Mouse (Mus musculus): Measurements from ENCODE around the gene Cyp2c68. TPM values are rescaled to one million over a fixed set of nuclear protein-coding genes. Genes with fewer than 3 reads are reported as not detected.
"Not testable (repeated sequence)": the region's sequence is repeated elsewhere in the genome, so short reads cannot be mapped to it uniquely, and the experiment has no call there.

Cyp2c68 gene
- polyA plus RNA-seq, 1 experiment from 2014 or later, result not detected

DNA sequence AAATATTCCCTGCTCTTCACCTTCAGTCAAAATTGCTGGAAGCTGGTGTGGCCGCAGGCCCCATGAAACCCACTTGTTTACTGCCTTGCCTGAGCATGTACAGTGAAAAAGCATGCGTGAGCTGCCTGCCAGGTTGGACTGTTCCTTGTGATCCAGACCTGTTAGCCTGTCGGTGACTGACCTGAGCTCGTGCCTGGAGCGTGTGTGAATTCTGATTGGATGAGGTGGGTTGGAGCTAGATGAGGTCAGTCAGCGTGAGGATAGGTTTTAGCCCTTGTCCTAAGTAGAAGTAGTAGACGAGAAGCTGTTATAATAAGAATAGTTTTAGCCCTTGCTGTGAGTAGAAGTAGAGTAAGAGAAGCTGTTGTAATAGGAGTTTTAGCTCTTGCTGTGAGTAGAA lies 96.3 kb downstream of the Cyp2c68 start:
- not testable (repeated sequence) for DNase-seq; H3K4me3 ChIP-seq (replicated peaks; ENCODE audit: low read depth, low read length); H3K9ac ChIP-seq (replicated peaks; ENCODE audit: low read length); H3K4me2 ChIP-seq (ENCODE audit: low read length); H3K9me3 ChIP-seq (ENCODE audit: control insufficient read depth, low read length); H3K27ac ChIP-seq (replicated peaks; ENCODE audit: low read depth, low read length); H3K36me3 ChIP-seq (ENCODE audit: control insufficient read depth, insufficient read depth, low read length); H3K4me1 ChIP-seq (ENCODE audit: control insufficient read depth, insufficient read depth, low read length); ATAC-seq (ENCODE audit: low FRiP score, low TSS enrichment); H3K27me3 ChIP-seq (ENCODE audit: control insufficient read depth, insufficient read depth, low read length)
- WGBS, result 89% methylated on average over 7 of the region's 7 CpGs

Other genes with a start within 250 kb of the Cyp2c68 start
- not detected in 2 replicates for gene Cyp2c39, start 230.2 kb downstream of the Cyp2c68 start, polyA plus RNA-seq (2014; fragmentation: Nextera tagmentation; extraction: Ambion mirVana)
- gene Cyp2c67, start 92.0 kb downstream of the Cyp2c68 start, polyA plus RNA-seq (2014; fragmentation: Nextera tagmentation; extraction: Ambion mirVana), result not detected in 2 replicates
- gene Cyp2c40, start 71.8 kb upstream of the Cyp2c68 start, polyA plus RNA-seq (2014; fragmentation: Nextera tagmentation; extraction: Ambion mirVana), result not detected in 2 replicates
- gene Cyp2c69, start 145.7 kb upstream of the Cyp2c68 start, polyA plus RNA-seq (2014; fragmentation: Nextera tagmentation; extraction: Ambion mirVana), result not detected in 2 replicates